Mouse (Mus musculus): ENCODE measurements around the gene Dhrs7b. TPM values are rescaled to one million over a fixed set of nuclear protein-coding genes. Genes with fewer than 3 reads are reported as not detected.
A peak's percentile ranks its signal among the peaks of the same experiment; 100 is the strongest.
"Not testable (repeated sequence)": the region's sequence is repeated elsewhere in the genome, so short reads cannot be mapped to it uniquely, and the experiment has no call there.

The Dhrs7b gene
- 10 to 100 TPM; 27.2 to 30.8 TPM for total RNA-seq (2021)
- long read RNA-seq, transcript Dhrs7b-201 (7 exons, 1,553 nt), result major isoform, 13 of 27 reads
- long read RNA-seq, partial matches to known transcripts, result 1 of 27 reads
- long read RNA-seq, other reads (novel, unspliced or antisense), result 13 of 27 reads

- DNase-seq (ENCODE audit: low spot score in 2 of 2), result peak; percentile 88 to 95
Observed at GRCm38 (mm10) chr11:60830433-60831052, at the start of gene Dhrs7b. Gene Dhrs7b (plus strand): TSS chr11:60830631.

- no peak for DNase-seq (ENCODE audit: low spot score in 2 of 2)
Observed at GRCm38 (mm10) chr11:60784179-60784922, 46.1 kb upstream of the Dhrs7b start.

- peak; percentile 14 to 47 for DNase-seq (ENCODE audit: low spot score in 2 of 2)
Observed at GRCm38 (mm10) chr11:60787595-60787994, 42.8 kb upstream of the Dhrs7b start.

- DNase-seq (ENCODE audit: low spot score in 2 of 2), result no peak
Observed at GRCm38 (mm10) chr11:60790472-60790871, 40.0 kb upstream of the Dhrs7b start.

- no peak for DNase-seq (ENCODE audit: low spot score in 2 of 2)
Observed at GRCm38 (mm10) chr11:60796342-60796741, 34.1 kb upstream of the Dhrs7b start.

GRCm38 (mm10) chr11:60799977-60800376, 30.5 kb upstream of the Dhrs7b start:
- DNase-seq (ENCODE audit: low spot score in 2 of 2), result no peak

- DNase-seq (ENCODE audit: low spot score in 2 of 2), result no peak
Observed at GRCm38 (mm10) chr11:60800892-60801291, 29.5 kb upstream of the Dhrs7b start.

- peak in 1 of 2 experiments; percentile 76 for DNase-seq (ENCODE audit: low spot score in 2 of 2)
Observed at GRCm38 (mm10) chr11:60808286-60809070, 22.0 kb upstream of the Dhrs7b start.

- no peak for DNase-seq (ENCODE audit: low spot score in 2 of 2)
Observed at GRCm38 (mm10) chr11:60809546-60809945, 20.9 kb upstream of the Dhrs7b start.

- no peak for DNase-seq (ENCODE audit: low spot score in 2 of 2)
Observed at GRCm38 (mm10) chr11:60810046-60810965, 20.1 kb upstream of the Dhrs7b start.

- peak; percentile 88 to 93 for DNase-seq (ENCODE audit: low spot score in 2 of 2)
Observed at GRCm38 (mm10) chr11:60811054-60811460, 19.4 kb upstream of the Dhrs7b start.

- DNase-seq (ENCODE audit: low spot score in 2 of 2), result not testable (repeated sequence)
Observed at GRCm38 (mm10) chr11:60811618-60812017, 18.8 kb upstream of the Dhrs7b start, which contains the start of gene Shmt1. Gene Shmt1 (minus strand): TSS chr11:60811718.

GRCm38 (mm10) chr11:60816398-60816797, 14.0 kb upstream of the Dhrs7b start:
- DNase-seq (ENCODE audit: low spot score in 2 of 2), result no peak

- DNase-seq (ENCODE audit: low spot score in 2 of 2), result no peak
Observed at GRCm38 (mm10) chr11:60823771-60824170, 6.7 kb upstream of the Dhrs7b start.

GRCm38 (mm10) chr11:60825191-60825590, 5.2 kb upstream of the Dhrs7b start:
- no peak for DNase-seq (ENCODE audit: low spot score in 2 of 2)

GRCm38 (mm10) chr11:60826700-60827099, 3.7 kb upstream of the Dhrs7b start:
- no peak for DNase-seq (ENCODE audit: low spot score in 2 of 2)

- no peak for DNase-seq (ENCODE audit: low spot score in 2 of 2)
Observed at GRCm38 (mm10) chr11:60827241-60827945, 3.0 kb upstream of the Dhrs7b start.

- DNase-seq (ENCODE audit: low spot score in 2 of 2), result no peak
Observed at GRCm38 (mm10) chr11:60828903-60829302, 1.5 kb upstream of the Dhrs7b start.

- DNase-seq (ENCODE audit: low spot score in 2 of 2), result no peak
Observed at GRCm38 (mm10) chr11:60836897-60837296, 6.5 kb downstream of the Dhrs7b start.
